ENCODE assay signal across 9 mouse cellular contexts in genomic region chrX:74424443-74424842, GRCm38 (mm10). TPM values are rescaled to one million over a fixed set of nuclear protein-coding genes. Genes with fewer than 3 reads are reported as not detected.
DNase-seq lines count a peak whose midpoint lies in the region; ATAC-seq and TF ChIP-seq lines count a peak whose summit lies in the region.
"Had no signal": no experiment of that assay in that cellular context is flagged by ENCODE, and none has a peak within 500 bp of the region (broad histone marks: within the 10 kb centered on the region; RNA-seq: fewer than 3 reads in every experiment).

No protein-coding gene starts in this region.

- no peak for TF ChIP-seq EP300 in MEL (IDR thresholded peaks at IDR 0.05; ENCODE audit: low read depth in 1 of 2, low read length in 2 of 2)

- H3K9me3 ChIP-seq in MEL (replicated peaks; ENCODE audit: insufficient read depth, low read length): no peaks in the 10 kb centered on the region
- H3K9me3 ChIP-seq in intestine, embryonic 14.5 days (ENCODE audit: control insufficient read depth, low read length): no peaks in the 10 kb centered on the region

- no peak overlapping the region for H3K4me2 ChIP-seq in intestine, embryonic 14.5 days (ENCODE audit: low read length)

- peak overlapping the region; percentile 54 for H3K27ac ChIP-seq in MEL (ENCODE audit: control insufficient read depth, low read depth, low read length)
- H3K27ac ChIP-seq in intestine, embryonic 14.5 days (ENCODE audit: low read depth): peak overlapping the region; percentile 62; the same call in 1 of the 2 replicates
- H3K27ac ChIP-seq: hindbrain, postnatal 0 days had no signal

- TF ChIP-seq RAD21 in MEL (IDR thresholded peaks at IDR 0.05; ENCODE audit: low read depth, low read length): no peak

- H3K27me3 ChIP-seq in MEL (ENCODE audit: control insufficient read depth in 1 of 2, insufficient read depth in 2 of 2, low read length in 2 of 2): no peaks in the 10 kb centered on the region
- H3K27me3 ChIP-seq in intestine, embryonic 14.5 days (replicated peaks; ENCODE audit: control insufficient read depth, insufficient read depth, low read length): no peaks in the 10 kb centered on the region

- no peak for TF ChIP-seq CTCF in MEL (IDR thresholded peaks at IDR 0.05 in 2 of 3, conservative IDR thresholded peaks at IDR 0.05 in 1 of 3; ENCODE audit: control insufficient read depth in 1 of 3, insufficient read depth in 1 of 3, low read depth in 2 of 3, low read length in 3 of 3, poor library complexity in 1 of 3, severe bottlenecking in 1 of 3)

- H3K9ac ChIP-seq in MEL (ENCODE audit: control insufficient read depth, low read depth, low read length, poor library complexity, severe bottlenecking): no peak overlapping the region
- no peak overlapping the region for H3K9ac ChIP-seq in intestine, embryonic 14.5 days (ENCODE audit: low read length)

- H3K4me1 ChIP-seq in MEL (ENCODE audit: control insufficient read depth in 1 of 2, insufficient read depth in 2 of 2, low read length in 2 of 2): peaks cover 3 to 29% of the 10 kb centered on the region in 2 experiments; a peak in 3 of 4 replicates
- no peaks in the 10 kb centered on the region for H3K4me1 ChIP-seq in intestine, embryonic 14.5 days (replicated peaks; ENCODE audit: control insufficient read depth, insufficient read depth, low read length)

- ATAC-seq in intestine, embryonic 14.5 days (replicated peaks; ENCODE audit: low FRiP score, low TSS enrichment, low read depth): 0 out of 2 replicates have a peak, but pooled peaks have one; percentile 22
- no peak for ATAC-seq in erythroid progenitor cell, adult 5-6 weeks (replicated peaks; ENCODE audit: low FRiP score, poor library complexity, severe bottlenecking)
- ATAC-seq: hindbrain, postnatal 0 days had no signal

- no peak for TF ChIP-seq POLR2A in MEL (IDR thresholded peaks at IDR 0.05; ENCODE audit: control insufficient read depth in 1 of 2, insufficient read depth in 1 of 2, low read depth in 1 of 2, low read length in 2 of 2, poor library complexity in 1 of 2)

- H3K36me3 ChIP-seq in MEL (ENCODE audit: control insufficient read depth in 1 of 2, insufficient read depth in 2 of 2, low read length in 2 of 2): peaks cover 0 to 31% of the 10 kb centered on the region in 2 experiments; a peak in 2 of 4 replicates
- H3K36me3 ChIP-seq in intestine, embryonic 14.5 days (ENCODE audit: control insufficient read depth, insufficient read depth, low read length): no peaks in the 10 kb centered on the region

- DNase-seq in gastrocnemius, adult 18-20 months (ENCODE audit: low spot score): peak; percentile 21
- DNase-seq in gastrocnemius, postnatal 25 days: no peak
- DNase-seq in MEL (ENCODE audit: low read depth, low spot score): peak; percentile 21
- DNase-seq in intestine, embryonic 14.5 days (ENCODE audit: low spot score): no peak
- peak; percentile 41 for DNase-seq in lung, postnatal 25 days (ENCODE audit: low spot score)
- no peak for DNase-seq in testis, postnatal 14 days (ENCODE audit: low spot score)
- DNase-seq in thymus, postnatal 14 days: no peak

- H3K4me3 ChIP-seq in MEL (ENCODE audit: control insufficient read depth in 1 of 2, insufficient read depth in 1 of 2, low read depth in 2 of 2, low read length in 2 of 2): no peak overlapping the region
- no peak overlapping the region for H3K4me3 ChIP-seq in intestine, embryonic 14.5 days (ENCODE audit: low read depth, low read length)

- H3K79me2 ChIP-seq in MEL (ENCODE audit: control insufficient read depth, insufficient read depth, low read length, poor library complexity): peaks cover 1% of the 10 kb centered on the region

TF ChIP-seq in MEL, 35 proteins besides CTCF, POLR2A, EP300 and RAD21:
- no peak for TF ChIP-seq POLR2AphosphoS2 (IDR thresholded peaks at IDR 0.05; ENCODE audit: low read length)
- no peak for TF ChIP-seq NELFE (IDR thresholded peaks at IDR 0.05; ENCODE audit: low read depth, low read length)
- TF ChIP-seq USF1 (IDR thresholded peaks at IDR 0.05; ENCODE audit: low read depth, low read length): no peak
- no peak for TF ChIP-seq MAX (IDR thresholded peaks at IDR 0.05; ENCODE audit: low read length)
- no peak for TF ChIP-seq ZC3H11A (IDR thresholded peaks at IDR 0.05; ENCODE audit: low read depth, low read length)
- TF ChIP-seq USF2 (IDR thresholded peaks at IDR 0.05; ENCODE audit: borderline replicate concordance in 1 of 2, insufficient read depth in 1 of 2, low read depth in 1 of 2, low read length in 2 of 2): no peak
- no peak for TF ChIP-seq TCF12 (IDR thresholded peaks at IDR 0.05; ENCODE audit: low read depth, low read length)
- no peak for TF ChIP-seq SMC3 (IDR thresholded peaks at IDR 0.05; ENCODE audit: low read depth, low read length)
- no peak for TF ChIP-seq GATA1 (IDR thresholded peaks at IDR 0.05; ENCODE audit: low read depth, low read length)
- no peak for TF ChIP-seq POLR2AphosphoS5 (IDR thresholded peaks at IDR 0.05; ENCODE audit: borderline replicate concordance, low read depth, low read length)
- TF ChIP-seq SIN3A (IDR thresholded peaks at IDR 0.05; ENCODE audit: low read length): no peak
- no peak for TF ChIP-seq NRF1 (IDR thresholded peaks at IDR 0.05; ENCODE audit: insufficient read depth, low read depth, low read length, poor library complexity, severe bottlenecking)
- no peak for TF ChIP-seq MYC (IDR thresholded peaks at IDR 0.05; ENCODE audit: low read depth, low read length)
- no peak for TF ChIP-seq HCFC1 (IDR thresholded peaks at IDR 0.05; ENCODE audit: low read depth, low read length)
- no peak for TF ChIP-seq E2F4 (IDR thresholded peaks at IDR 0.05; ENCODE audit: borderline replicate concordance, low read depth, low read length)
- no peak for TF ChIP-seq CHD2 (IDR thresholded peaks at IDR 0.05; ENCODE audit: low read length)
- TF ChIP-seq ETS1 (IDR thresholded peaks at IDR 0.05; ENCODE audit: low read depth, low read length): no peak
- no peak for TF ChIP-seq MXI1 (IDR thresholded peaks at IDR 0.05; ENCODE audit: low read depth, low read length)
- no peak for TF ChIP-seq MYB (IDR thresholded peaks at IDR 0.05; ENCODE audit: low read depth, low read length)
- TF ChIP-seq CHD1 (IDR thresholded peaks at IDR 0.05; ENCODE audit: low read depth, low read length): no peak

RNA-seq across cellular contexts. Expression of gene G6pdx, which starts 4.6 kb away (rescaled TPM):
- total RNA-seq in gastrocnemius, adult 18-20 months (2021): 1 to 10 TPM; 2.6 to 3.8 TPM
- total RNA-seq in gastrocnemius, postnatal 25 days (2021): 1 to 10 TPM; 3.3 to 7.4 TPM
- 27.9 and 37.0 TPM in 2 replicates for total RNA-seq in MEL (2012; rRNA removed)
- 10 to 100 TPM in 1 of 2 experiments, not detected in 1; 54.1 TPM for polyA plus RNA-seq in MEL (2012; ENCODE audit: insufficient read depth in 1 of 2, insufficient read length in 2 of 2, low read depth in 1 of 2, low replicate concordance in 2 of 2, missing spikeins in 1 of 2)
- polyA plus RNA-seq in intestine, embryonic 14.5 days (2014; fragmentation: Nextera tagmentation; extraction: Ambion mirVana): 52.9 TPM in 2 replicates
- 63.7 and 64.9 TPM in 2 replicates for total RNA-seq in erythroid progenitor cell, adult 5-6 weeks (2015; ENCODE audit: low replicate concordance)
- 38.5 and 45.2 TPM in 2 replicates for total RNA-seq in erythroid progenitor cell, adult 5-6 weeks (2017; ENCODE audit: low replicate concordance)

RNA-seq across cellular contexts. Expression of gene Ikbkg, which starts 31.4 kb away (rescaled TPM):
- 10 to 100 TPM; 19.6 to 23.1 TPM for total RNA-seq in gastrocnemius, adult 18-20 months (2021)
- 10 to 100 TPM; 19.5 to 23.8 TPM for total RNA-seq in gastrocnemius, postnatal 25 days (2021)
- total RNA-seq in MEL (2012; rRNA removed): 26.6 and 29.1 TPM in 2 replicates
- 10 to 100 TPM in 1 of 2 experiments, not detected in 1; 21.7 TPM for polyA plus RNA-seq in MEL (2012; ENCODE audit: insufficient read depth in 1 of 2, insufficient read length in 2 of 2, low read depth in 1 of 2, low replicate concordance in 2 of 2, missing spikeins in 1 of 2)
- polyA plus RNA-seq in intestine, embryonic 14.5 days (2014; fragmentation: Nextera tagmentation; extraction: Ambion mirVana): 20.2 TPM in 2 replicates
- 5.4 and 16.2 TPM in 2 replicates for total RNA-seq in erythroid progenitor cell, adult 5-6 weeks (2015; ENCODE audit: low replicate concordance)
- 12.8 and 16.8 TPM in 2 replicates for total RNA-seq in erythroid progenitor cell, adult 5-6 weeks (2017; ENCODE audit: low replicate concordance)

RNA-seq across cellular contexts. Expression of gene Fam3a, which starts 31.4 kb away (rescaled TPM):
- total RNA-seq in gastrocnemius, adult 18-20 months (2021): 10 to 100 TPM; 13.4 to 16.7 TPM
- 10 to 100 TPM; 10.9 to 11.5 TPM for total RNA-seq in gastrocnemius, postnatal 25 days (2021)
- total RNA-seq in MEL (2012; rRNA removed): 4.8 and 6.4 TPM in 2 replicates
- 10 to 100 TPM in 1 of 2 experiments, not detected in 1; 14.6 TPM for polyA plus RNA-seq in MEL (2012; ENCODE audit: insufficient read depth in 1 of 2, insufficient read length in 2 of 2, low read depth in 1 of 2, low replicate concordance in 2 of 2, missing spikeins in 1 of 2)
- 35.6 and 36.7 TPM in 2 replicates for polyA plus RNA-seq in intestine, embryonic 14.5 days (2014; fragmentation: Nextera tagmentation; extraction: Ambion mirVana)
- 6.3 and 12.3 TPM in 2 replicates for total RNA-seq in erythroid progenitor cell, adult 5-6 weeks (2015; ENCODE audit: low replicate concordance)
- 0.68 and 3.6 TPM in 2 replicates for total RNA-seq in erythroid progenitor cell, adult 5-6 weeks (2017; ENCODE audit: low replicate concordance)

RNA-seq across cellular contexts. Expression of gene Slc10a3, which starts 51.3 kb away (rescaled TPM):
- total RNA-seq in gastrocnemius, adult 18-20 months (2021): 1 to 10 TPM; 1.9 to 3.8 TPM
- 1 to 10 TPM; 2.3 to 2.6 TPM for total RNA-seq in gastrocnemius, postnatal 25 days (2021)
- total RNA-seq in MEL (2012; rRNA removed): 13.7 and 19.4 TPM in 2 replicates
- polyA plus RNA-seq in MEL (2012; ENCODE audit: insufficient read depth in 1 of 2, insufficient read length in 2 of 2, low read depth in 1 of 2, low replicate concordance in 2 of 2, missing spikeins in 1 of 2): 10 to 100 TPM in 1 of 2 experiments, not detected in 1; 16.0 TPM
- 16.8 and 18.7 TPM in 2 replicates for polyA plus RNA-seq in intestine, embryonic 14.5 days (2014; fragmentation: Nextera tagmentation; extraction: Ambion mirVana)
- 1.8 and 9.6 TPM in 2 replicates for total RNA-seq in erythroid progenitor cell, adult 5-6 weeks (2015; ENCODE audit: low replicate concordance)
- total RNA-seq in erythroid progenitor cell, adult 5-6 weeks (2017; ENCODE audit: low replicate concordance): 2.2 TPM in 1 of 2 replicates, not detected in the other

RNA-seq across cellular contexts. Expression of gene Ubl4a, which starts 51.4 kb away (rescaled TPM):
- total RNA-seq in gastrocnemius, adult 18-20 months (2021): 10 to 100 TPM; 55.7 to 58.4 TPM
- 10 to 100 TPM; 48.1 to 52.1 TPM for total RNA-seq in gastrocnemius, postnatal 25 days (2021)
- total RNA-seq in MEL (2012; rRNA removed): 23.4 and 24.0 TPM in 2 replicates
- 10 to 100 TPM in 1 of 2 experiments, not detected in 1; 82.4 TPM for polyA plus RNA-seq in MEL (2012; ENCODE audit: insufficient read depth in 1 of 2, insufficient read length in 2 of 2, low read depth in 1 of 2, low replicate concordance in 2 of 2, missing spikeins in 1 of 2)
- 74.7 and 79.1 TPM in 2 replicates for polyA plus RNA-seq in intestine, embryonic 14.5 days (2014; fragmentation: Nextera tagmentation; extraction: Ambion mirVana)
- total RNA-seq in erythroid progenitor cell, adult 5-6 weeks (2015; ENCODE audit: low replicate concordance): 32.4 and 36.9 TPM in 2 replicates
- 5.3 and 11.0 TPM in 2 replicates for total RNA-seq in erythroid progenitor cell, adult 5-6 weeks (2017; ENCODE audit: low replicate concordance)

Comparison
In these comparisons a context has a peak if more than half of its experiments do, and no peak if none do; other contexts are left out.
1. DNase-seq: peak in gastrocnemius, adult 18-20 months (single experiment), MEL (single experiment) and lung, postnatal 25 days (single experiment); none in gastrocnemius, postnatal 25 days (single experiment), intestine, embryonic 14.5 days (single experiment), testis, postnatal 14 days (single experiment) and thymus, postnatal 14 days (single experiment).